Mouse (Mus musculus) spleen, adult 2 months (tissue): ENCODE measurements at regions not wholly inside any gene's neighbourhood (a gene's known extent, or its start where the extent isn't known, plus 50 kb on each side); places are given as distances from the start of the nearest gene placed in this dataset.

Source experiments
- CTCF ChIP-seq: fragments of 200-500 bp; IDR thresholded peaks from 2 replicates; pipeline ENCODE4 v1.5.1; 2011; ENCODE audit warnings: mild to moderate bottlenecking, inconsistent platforms; ENCODE audit not compliant: insufficient read depth, insufficient read length, insufficient replicate concordance; ENCODE audit errors: extremely low read depth
- POLR2A ChIP-seq: fragments of 200-500 bp; IDR thresholded peaks from 2 replicates; pipeline ENCODE4 v1.6.1; 2011; ENCODE audit warnings: low read depth, low read length, inconsistent platforms

- TF ChIP-seq POLR2A (no peak), CTCF (no peak)
These were observed 225.9 kb upstream of the Lcorl start for GRCm38 (mm10) chr5:46083293-46083692.
